Mouse (Mus musculus): ENCODE data around the gene Zfp629. TPM values are rescaled to one million over a fixed set of nuclear protein-coding genes. Genes with fewer than 3 reads are reported as not detected.

Zfp629 gene
- polyA plus RNA-seq, 1 experiment: 5.2 TPM

DNA sequence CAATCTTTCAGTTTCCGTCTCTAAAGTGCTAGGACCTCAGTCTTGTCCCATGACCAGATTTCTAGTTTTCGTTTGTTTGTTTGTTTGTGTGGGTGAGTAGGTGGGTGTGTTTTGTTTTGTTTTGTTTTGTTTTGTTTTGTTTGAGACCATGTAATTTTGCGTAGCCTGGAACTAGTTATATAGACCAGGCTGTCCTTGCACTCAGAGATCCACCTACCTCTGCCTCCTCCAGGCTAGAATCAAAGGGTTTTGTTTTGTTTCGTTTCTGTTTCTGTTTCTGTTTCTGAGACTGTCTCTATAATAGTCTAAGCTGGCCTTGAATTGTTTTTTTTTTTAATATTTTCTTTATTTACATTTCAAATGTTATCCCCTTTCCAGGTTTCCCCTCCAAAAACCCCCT is 30.8 kb upstream of the Zfp629 start:
- TF ChIP-seq MYOG (IDR thresholded peaks at IDR 0.05; ENCODE audit: control insufficient read depth, extremely low read depth, insufficient read length) (no peak), MYOD1 (IDR thresholded peaks at IDR 0.05; ENCODE audit: control insufficient read depth, insufficient read length, low read depth) (no peak), MAX (IDR thresholded peaks at IDR 0.05) (no peak), USF1 (IDR thresholded peaks at IDR 0.05; ENCODE audit: low read depth) (no peak), CTCF (IDR thresholded peaks at IDR 0.05; ENCODE audit: control insufficient read depth, insufficient read depth, insufficient read length) (no peak), CEBPB (IDR thresholded peaks at IDR 0.05; ENCODE audit: low read depth) (no peak), FOSL1 (IDR thresholded peaks at IDR 0.05; ENCODE audit: insufficient read depth, low read length, poor library complexity, severe bottlenecking) (no peak)
- Histone ChIP-seq H3K79me3 (ENCODE audit: low read depth) (no peaks in the 10 kb centered on the region), H3K27me3 (ENCODE audit: control insufficient read depth, insufficient read depth, insufficient read length) (peaks cover 29% of the 10 kb centered on the region), H3K36me3 (ENCODE audit: control insufficient read depth, insufficient read depth) (no peaks in the 10 kb centered on the region), H3K4me3 (ENCODE audit: insufficient read depth, poor library complexity, severe bottlenecking) (no peak overlapping the region), H3K79me2 (ENCODE audit: control insufficient read depth, insufficient read depth) (no peaks in the 10 kb centered on the region), H3ac (ENCODE audit: control insufficient read depth, insufficient read length, low read depth) (no peak overlapping the region)

DNA sequence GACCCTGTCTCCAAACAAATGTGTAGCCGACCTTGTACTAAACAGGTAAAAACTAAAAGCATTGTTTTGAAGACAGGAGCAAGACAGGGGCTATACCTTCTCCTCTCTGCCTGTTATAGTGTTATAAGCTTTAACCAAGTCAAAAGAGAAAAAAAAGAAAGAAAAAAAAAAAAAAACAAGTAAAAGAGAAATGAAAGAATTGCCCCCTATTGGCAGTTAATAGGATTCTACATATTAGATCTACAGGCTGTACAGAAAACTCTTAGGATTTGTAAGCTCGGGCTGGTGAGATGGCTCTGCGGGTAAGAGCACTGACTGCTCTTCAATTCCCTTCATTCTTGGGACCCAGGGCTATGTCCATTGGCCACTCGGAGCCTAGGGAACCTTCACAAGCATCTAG is 26.7 kb upstream of the Zfp629 start:
- no peaks in the 10 kb centered on the region for H3K79me3 ChIP-seq (ENCODE audit: low read depth)
- H3ac ChIP-seq (ENCODE audit: control insufficient read depth, insufficient read length, low read depth): no peak overlapping the region
- H3K27me3 ChIP-seq (ENCODE audit: control insufficient read depth, insufficient read depth, insufficient read length): peaks cover 29% of the 10 kb centered on the region
- TF ChIP-seq USF1 (IDR thresholded peaks at IDR 0.05; ENCODE audit: low read depth) (no peak), CTCF (IDR thresholded peaks at IDR 0.05; ENCODE audit: control insufficient read depth, insufficient read depth, insufficient read length) (no peak), MAX (IDR thresholded peaks at IDR 0.05) (no peak), MYOG (IDR thresholded peaks at IDR 0.05; ENCODE audit: control insufficient read depth, extremely low read depth, insufficient read length) (no peak), CEBPB (IDR thresholded peaks at IDR 0.05; ENCODE audit: low read depth) (no peak), MYOD1 (IDR thresholded peaks at IDR 0.05; ENCODE audit: control insufficient read depth, insufficient read length, low read depth) (no peak), FOSL1 (IDR thresholded peaks at IDR 0.05; ENCODE audit: insufficient read depth, low read length, poor library complexity, severe bottlenecking) (no peak)
- no peaks in the 10 kb centered on the region for H3K36me3 ChIP-seq (ENCODE audit: control insufficient read depth, insufficient read depth)
- H3K79me2 ChIP-seq (ENCODE audit: control insufficient read depth, insufficient read depth): no peaks in the 10 kb centered on the region
- no peak overlapping the region for H3K4me3 ChIP-seq (ENCODE audit: insufficient read depth, poor library complexity, severe bottlenecking)

GRCm38 (mm10) chr7:127641260-127641659 is 25.7 kb upstream of the Zfp629 start:
- Histone ChIP-seq H3K79me2 (ENCODE audit: control insufficient read depth, insufficient read depth) (no peaks in the 10 kb centered on the region), H3ac (ENCODE audit: control insufficient read depth, insufficient read length, low read depth) (no peak overlapping the region), H3K4me3 (ENCODE audit: insufficient read depth, poor library complexity, severe bottlenecking) (no peak overlapping the region), H3K27me3 (ENCODE audit: control insufficient read depth, insufficient read depth, insufficient read length) (peaks cover 33% of the 10 kb centered on the region), H3K36me3 (ENCODE audit: control insufficient read depth, insufficient read depth) (no peaks in the 10 kb centered on the region), H3K79me3 (ENCODE audit: low read depth) (no peaks in the 10 kb centered on the region)
- TF ChIP-seq MYOD1 (IDR thresholded peaks at IDR 0.05; ENCODE audit: control insufficient read depth, insufficient read length, low read depth) (no peak), FOSL1 (IDR thresholded peaks at IDR 0.05; ENCODE audit: insufficient read depth, low read length, poor library complexity, severe bottlenecking) (no peak)

GRCm38 (mm10) chr7:127636963-127637362 is 21.4 kb upstream of the Zfp629 start:
- Histone ChIP-seq H3K4me3 (ENCODE audit: insufficient read depth, poor library complexity, severe bottlenecking) (no peak overlapping the region), H3K79me2 (ENCODE audit: control insufficient read depth, insufficient read depth) (no peaks in the 10 kb centered on the region), H3K27me3 (ENCODE audit: control insufficient read depth, insufficient read depth, insufficient read length) (peaks cover 20% of the 10 kb centered on the region), H3ac (ENCODE audit: control insufficient read depth, insufficient read length, low read depth) (no peak overlapping the region), H3K79me3 (ENCODE audit: low read depth) (no peaks in the 10 kb centered on the region), H3K36me3 (ENCODE audit: control insufficient read depth, insufficient read depth) (no peaks in the 10 kb centered on the region)
- no peak for TF ChIP-seq CEBPB (IDR thresholded peaks at IDR 0.05; ENCODE audit: low read depth)
- TF ChIP-seq MYOD1 (IDR thresholded peaks at IDR 0.05; ENCODE audit: control insufficient read depth, insufficient read length, low read depth): no peak
- TF ChIP-seq CTCF (IDR thresholded peaks at IDR 0.05; ENCODE audit: control insufficient read depth, insufficient read depth, insufficient read length): no peak
- TF ChIP-seq FOSL1 (IDR thresholded peaks at IDR 0.05; ENCODE audit: insufficient read depth, low read length, poor library complexity, severe bottlenecking): no peak
- TF ChIP-seq MAX (IDR thresholded peaks at IDR 0.05): no peak
- no peak for TF ChIP-seq MYOG (IDR thresholded peaks at IDR 0.05; ENCODE audit: control insufficient read depth, extremely low read depth, insufficient read length)
- no peak for TF ChIP-seq USF1 (IDR thresholded peaks at IDR 0.05; ENCODE audit: low read depth)

GRCm38 (mm10) chr7:127631416-127631815 is 15.8 kb upstream of the Zfp629 start:
- H3K36me3 ChIP-seq (ENCODE audit: control insufficient read depth, insufficient read depth): no peaks in the 10 kb centered on the region
- no peak overlapping the region for H3K4me3 ChIP-seq (ENCODE audit: insufficient read depth, poor library complexity, severe bottlenecking)
- no peaks in the 10 kb centered on the region for H3K79me2 ChIP-seq (ENCODE audit: control insufficient read depth, insufficient read depth)
- no peak overlapping the region for H3ac ChIP-seq (ENCODE audit: control insufficient read depth, insufficient read length, low read depth)
- no peaks in the 10 kb centered on the region for H3K79me3 ChIP-seq (ENCODE audit: low read depth)
- H3K27me3 ChIP-seq (ENCODE audit: control insufficient read depth, insufficient read depth, insufficient read length): peaks cover 10% of the 10 kb centered on the region
- TF ChIP-seq CTCF (IDR thresholded peaks at IDR 0.05; ENCODE audit: control insufficient read depth, insufficient read depth, insufficient read length) (no peak), MYOG (IDR thresholded peaks at IDR 0.05; ENCODE audit: control insufficient read depth, extremely low read depth, insufficient read length) (no peak)

- Histone ChIP-seq H3K79me2 (ENCODE audit: control insufficient read depth, insufficient read depth) (no peaks in the 10 kb centered on the region), H3K36me3 (ENCODE audit: control insufficient read depth, insufficient read depth) (no peaks in the 10 kb centered on the region), H3K4me3 (ENCODE audit: insufficient read depth, poor library complexity, severe bottlenecking) (no peak overlapping the region), H3K27me3 (ENCODE audit: control insufficient read depth, insufficient read depth, insufficient read length) (peaks cover 6% of the 10 kb centered on the region), H3ac (ENCODE audit: control insufficient read depth, insufficient read length, low read depth) (no peak overlapping the region), H3K79me3 (ENCODE audit: low read depth) (no peaks in the 10 kb centered on the region)
- TF ChIP-seq CTCF (IDR thresholded peaks at IDR 0.05; ENCODE audit: control insufficient read depth, insufficient read depth, insufficient read length) (no peak), CEBPB (IDR thresholded peaks at IDR 0.05; ENCODE audit: low read depth) (no peak), MYOG (IDR thresholded peaks at IDR 0.05; ENCODE audit: control insufficient read depth, extremely low read depth, insufficient read length) (no peak), MYOD1 (IDR thresholded peaks at IDR 0.05; ENCODE audit: control insufficient read depth, insufficient read length, low read depth) (no peak), MAX (IDR thresholded peaks at IDR 0.05) (no peak), FOSL1 (IDR thresholded peaks at IDR 0.05; ENCODE audit: insufficient read depth, low read length, poor library complexity, severe bottlenecking) (no peak), USF1 (IDR thresholded peaks at IDR 0.05; ENCODE audit: low read depth) (no peak)
These were observed 13.0 kb upstream of the Zfp629 start for GRCm38 (mm10) chr7:127628646-127629045.

All from C2C12 (cell line).